Mouse (Mus musculus): ENCODE results near the gene Olfr543.
"Not testable (repeated sequence)": the region's sequence is repeated elsewhere in the genome, so short reads cannot be mapped to it uniquely, and the experiment has no call there.

DNA sequence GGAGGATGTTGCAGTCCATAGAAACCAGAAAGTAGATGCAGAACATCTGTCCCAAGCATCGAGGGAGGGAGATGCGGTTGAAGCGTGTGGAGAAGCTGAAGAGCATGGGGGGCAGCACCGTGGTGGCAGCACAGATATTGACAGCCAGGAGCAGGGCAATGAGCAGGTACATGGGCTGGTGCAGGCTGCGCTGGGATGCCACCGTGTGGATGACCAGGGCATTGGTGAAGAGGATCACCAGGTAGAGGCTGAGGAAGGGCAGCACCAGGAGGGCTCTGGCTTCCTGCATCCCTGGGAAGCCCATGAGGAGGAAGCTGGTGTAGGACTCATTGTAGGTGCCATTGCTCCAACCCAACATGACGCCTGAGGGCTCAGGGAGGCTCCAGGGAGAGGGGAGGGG, 12.9 kb upstream of the Olfr543 start:
- TF ChIP-seq POLR2A (IDR thresholded peaks at IDR 0.05; ENCODE audit: extremely low read depth, insufficient read depth, low read length); CTCF (IDR thresholded peaks at IDR 0.05; ENCODE audit: low read depth, low read length): not testable (repeated sequence)
